Mouse (Mus musculus): Measurements from ENCODE around the gene Ctsf.

DNA sequence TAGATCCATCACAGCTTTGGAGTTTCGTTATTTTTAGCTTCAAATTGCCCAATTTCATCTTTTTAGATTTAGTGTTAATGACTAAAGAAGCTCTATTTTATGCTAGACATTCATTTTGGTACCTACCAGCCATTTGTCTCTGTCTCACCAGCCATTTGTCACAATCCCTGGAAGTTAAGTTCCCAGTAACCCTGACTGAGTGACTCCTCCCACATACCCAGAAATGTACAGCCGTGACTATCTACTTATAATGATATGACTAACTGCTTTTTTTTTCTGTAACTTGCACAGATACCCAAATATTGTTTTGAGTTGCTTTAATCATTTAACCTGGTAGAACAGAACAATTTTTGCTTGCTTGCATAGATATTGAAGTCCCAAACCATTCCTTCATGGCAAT, 9.1 kb upstream of the Ctsf start:
- TF ChIP-seq CTCF (IDR thresholded peaks at IDR 0.05; ENCODE audit: extremely low read depth, insufficient read length, insufficient replicate concordance, low read depth, low read length) = no peak
- TF ChIP-seq POLR2A (IDR thresholded peaks at IDR 0.05; ENCODE audit: low read depth, low read length) = no peak
